Mouse (Mus musculus) erythroblast, embryonic 14.5 days (primary cell): ENCODE data around the gene Fntb.

Source experiments
- GATA1 ChIP-seq: IDR thresholded peaks from 2 replicates; pipeline ENCODE4 v1.6.1; 2012; ENCODE audit warnings: low read length, inconsistent platforms, mixed read lengths
- TAL1 ChIP-seq: IDR thresholded peaks from 3 replicates; pipeline ENCODE4 v1.6.1; 2012; ENCODE audit warnings: low read length, inconsistent platforms, mixed read lengths

GRCm38 (mm10) chr12:76798008-76798720 lies 32.8 kb downstream of the Fntb start:
- TF ChIP-seq GATA1: no peak
- TF ChIP-seq TAL1: no peak
